Mouse (Mus musculus): ENCODE data around the gene Klf13.

The Klf13 gene

DNA sequence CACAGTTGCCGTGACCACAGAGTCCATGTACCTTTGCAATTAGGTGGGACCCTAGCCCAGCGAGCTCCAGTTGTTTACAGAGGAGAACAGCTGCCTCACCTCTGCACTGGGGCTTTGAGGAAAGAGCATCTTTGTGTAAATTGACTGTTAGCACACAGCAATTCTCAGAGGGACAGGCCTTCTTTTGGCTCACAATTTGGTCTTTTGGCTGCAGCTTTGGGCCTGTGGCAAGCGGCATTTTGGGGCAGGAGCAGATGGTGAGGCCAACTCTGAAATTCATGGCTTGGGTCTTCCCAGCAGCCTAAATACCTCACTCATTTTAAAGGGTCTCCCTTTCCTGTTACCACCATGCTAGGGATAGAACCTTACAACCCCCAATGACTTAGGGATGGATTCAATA lies 10.5 kb upstream of the Klf13 start:
- no peak for DNase-seq (ENCODE audit: low spot score)

DNA sequence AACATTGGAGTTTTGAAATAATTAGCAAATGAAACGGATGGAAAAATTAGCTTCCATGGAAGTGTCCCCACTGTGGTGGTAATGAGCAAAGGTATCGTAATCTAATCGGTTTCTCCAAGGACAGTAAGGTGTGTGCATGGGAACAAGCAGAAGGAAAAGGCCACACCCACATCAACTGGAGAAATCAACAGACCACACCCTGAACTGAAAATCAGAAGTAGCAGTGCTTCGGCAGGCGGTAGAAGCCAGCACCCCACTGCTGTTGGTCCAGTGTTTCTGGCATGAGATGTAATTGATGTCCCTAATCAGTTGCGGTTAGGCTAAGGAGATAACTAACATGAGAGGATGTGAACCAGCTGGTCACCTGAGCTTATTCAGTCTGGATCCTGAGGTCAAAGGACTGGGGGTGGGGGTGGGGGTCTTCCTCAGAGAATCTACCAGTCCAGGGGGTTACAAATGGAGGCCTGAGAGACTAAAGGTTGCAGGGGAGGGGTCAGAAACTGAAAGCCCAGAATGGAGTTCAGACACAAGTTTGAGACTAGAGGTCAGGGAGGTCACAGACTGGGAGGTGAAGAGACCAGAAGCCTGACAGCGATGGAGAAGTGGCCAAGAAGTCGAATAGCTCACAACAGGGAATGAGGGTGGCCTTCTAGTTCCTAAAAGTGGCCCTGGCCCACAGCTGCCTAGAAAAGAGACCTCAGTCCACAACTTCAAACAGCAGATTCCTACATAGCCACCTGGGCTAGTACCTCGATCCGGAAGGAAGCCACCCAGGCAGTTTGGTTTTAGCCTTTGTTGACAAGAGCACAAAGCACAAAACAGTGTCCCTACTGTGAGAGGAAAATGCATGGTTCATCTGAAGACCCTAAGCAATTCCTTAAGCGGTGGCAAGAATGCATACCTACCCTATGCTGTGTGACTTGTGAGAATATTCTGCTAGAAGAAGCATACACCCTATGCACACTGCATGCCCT lies 9.1 kb upstream of the Klf13 start:
- no peak for DNase-seq (ENCODE audit: low spot score)

DNA sequence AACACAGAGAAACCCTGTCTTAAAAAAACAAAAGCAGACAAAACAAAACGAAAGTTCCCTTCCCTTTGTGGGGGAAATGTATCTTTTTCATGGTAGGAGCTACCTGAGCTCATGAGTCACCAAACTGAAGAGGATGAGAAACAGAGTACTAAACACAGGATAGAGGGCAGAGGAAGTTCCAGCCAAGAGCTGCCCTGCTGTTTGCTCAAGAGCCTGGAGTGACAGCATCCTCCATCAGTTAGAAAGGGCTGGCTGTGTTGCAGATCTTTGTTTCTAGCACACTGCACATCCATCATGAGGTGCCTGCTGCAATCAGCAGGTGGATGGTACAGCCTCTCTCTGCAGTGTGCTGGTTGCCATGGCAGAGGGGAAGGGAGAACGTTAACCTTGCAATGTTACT lies 5.2 kb upstream of the Klf13 start:
- DNase-seq (ENCODE audit: low spot score) = no peak

DNA sequence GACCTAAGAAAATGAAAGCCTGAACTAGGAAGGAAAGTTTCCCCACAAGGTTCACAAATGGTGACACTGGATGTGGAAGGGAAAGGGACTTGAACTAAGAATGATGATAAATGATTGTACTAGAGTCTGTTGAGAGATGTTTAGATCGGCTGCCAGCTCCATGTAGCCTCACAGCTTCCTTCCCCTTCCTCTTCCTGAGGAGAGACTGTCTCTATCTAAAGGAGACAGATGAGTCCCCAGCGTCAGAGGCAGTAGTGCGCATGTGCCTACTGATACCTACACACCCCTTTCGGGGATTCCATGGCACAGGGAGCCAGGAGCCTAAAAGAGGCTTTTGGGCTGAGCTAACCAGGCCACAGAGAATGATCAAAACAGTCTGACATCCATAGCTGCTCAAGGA lies 2.8 kb upstream of the Klf13 start:
- DNase-seq (ENCODE audit: low spot score) = no peak

DNA sequence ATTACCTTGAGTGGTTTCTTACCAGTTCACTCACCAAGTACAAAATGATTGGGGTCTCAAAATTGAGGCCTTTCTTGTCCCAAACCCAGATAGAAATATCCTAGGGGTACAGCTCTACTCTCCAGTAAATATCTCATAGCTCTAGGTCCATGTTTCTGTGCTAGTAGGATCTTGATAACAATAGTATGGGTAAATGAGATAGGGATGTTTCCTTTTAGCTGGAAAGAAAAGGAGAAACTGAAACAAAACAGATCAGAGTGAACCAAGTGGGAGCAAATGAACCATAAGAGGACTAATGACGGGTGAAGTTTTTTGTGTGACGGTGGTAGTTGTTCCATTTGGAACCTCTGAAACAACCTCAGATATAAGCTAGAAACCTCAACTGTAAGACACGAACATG lies 2.3 kb upstream of the Klf13 start:
- DNase-seq (ENCODE audit: low spot score) = no peak

DNA sequence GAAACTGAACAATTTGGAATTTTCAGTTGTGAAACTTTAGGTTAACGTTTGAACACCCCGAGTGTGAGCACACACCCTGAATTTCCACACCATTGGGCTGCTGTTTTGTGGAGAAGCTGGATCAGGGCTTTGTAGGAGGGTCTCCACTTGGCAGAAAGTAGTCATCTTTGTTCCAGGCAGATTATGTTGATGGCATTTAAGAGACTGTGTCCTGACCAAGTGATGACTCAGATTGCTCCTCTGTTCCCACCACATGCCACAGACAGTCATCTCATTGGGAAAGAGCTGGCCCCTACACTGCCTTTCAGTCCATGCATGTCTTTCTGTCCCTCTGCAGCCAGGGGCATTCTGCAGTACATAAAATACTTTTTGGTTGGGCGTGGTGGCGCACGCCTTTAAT lies 1.6 kb upstream of the Klf13 start:
- no peak for DNase-seq (ENCODE audit: low spot score)

DNA sequence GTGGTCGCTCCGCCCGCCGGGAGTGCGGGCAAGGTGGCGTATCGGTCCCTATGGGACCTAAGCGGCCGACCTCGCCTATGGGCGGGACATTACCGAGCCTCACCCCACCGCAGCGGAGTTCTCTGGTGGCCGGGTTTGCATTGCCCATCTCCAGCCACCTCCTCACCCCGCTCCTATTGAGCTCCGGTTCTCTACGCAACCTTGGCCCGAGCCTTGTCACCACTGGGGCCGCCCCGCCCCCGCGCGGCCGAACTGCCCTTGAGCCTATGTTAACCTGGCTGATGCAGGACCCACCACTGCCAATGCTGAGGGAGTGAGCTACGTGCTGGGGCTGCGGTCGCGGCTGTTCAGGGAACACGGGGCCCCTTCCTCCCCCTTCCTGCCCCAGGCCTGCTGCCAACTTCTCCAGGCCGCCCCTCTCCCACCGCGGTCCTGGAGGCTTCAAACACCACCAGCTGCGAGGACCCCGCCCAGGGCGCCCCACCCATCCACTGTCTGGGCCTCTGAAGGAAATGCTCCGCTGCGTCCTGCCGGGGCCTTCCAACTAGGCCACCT lies 759 bp upstream of the Klf13 start:
- DNase-seq (ENCODE audit: low spot score) = peak; percentile 81

DNA sequence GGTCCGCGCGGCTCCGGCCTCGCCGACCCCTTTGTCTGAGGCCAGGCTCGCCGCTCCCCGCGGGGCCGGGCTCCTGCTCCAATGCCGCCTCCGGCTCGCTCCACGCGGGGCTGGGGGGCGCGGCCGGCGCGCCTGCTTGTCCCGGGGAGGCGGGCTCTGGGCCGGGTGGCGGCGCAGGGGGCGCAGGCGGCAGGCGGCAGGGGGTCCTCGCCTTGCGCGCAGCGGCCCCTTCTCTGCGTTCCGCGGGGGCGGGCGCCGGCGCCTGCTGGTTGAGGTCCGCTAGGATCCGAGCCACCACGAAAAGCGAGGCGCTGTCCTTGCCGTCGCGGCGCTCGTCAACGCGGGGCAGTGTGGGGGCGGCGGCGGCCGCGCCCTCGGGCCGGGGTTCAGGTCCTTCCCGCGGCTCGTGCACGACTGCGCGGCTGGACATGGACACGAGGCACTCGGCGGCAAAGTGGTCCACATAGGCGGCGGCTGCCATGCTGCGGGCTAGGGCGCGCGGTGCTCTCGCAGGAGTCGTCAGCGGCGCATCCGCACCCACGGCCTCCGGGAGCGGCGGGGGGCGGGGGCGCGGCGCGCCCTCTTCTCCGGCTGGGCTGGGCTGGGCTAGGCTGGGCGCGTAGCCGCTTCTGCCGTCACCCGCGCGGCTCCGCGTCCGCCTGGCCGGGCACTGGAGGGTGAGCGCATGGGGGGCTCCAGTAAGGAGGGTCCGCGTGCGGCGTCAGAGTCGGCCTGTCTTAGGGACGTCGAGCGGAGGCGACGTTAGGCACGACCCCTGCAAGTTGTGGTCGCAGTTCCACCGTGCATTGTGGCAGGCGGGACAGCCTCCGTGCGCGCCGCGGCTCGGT lies 425 bp downstream of the Klf13 start:
- no peak for DNase-seq (ENCODE audit: low spot score)

DNA sequence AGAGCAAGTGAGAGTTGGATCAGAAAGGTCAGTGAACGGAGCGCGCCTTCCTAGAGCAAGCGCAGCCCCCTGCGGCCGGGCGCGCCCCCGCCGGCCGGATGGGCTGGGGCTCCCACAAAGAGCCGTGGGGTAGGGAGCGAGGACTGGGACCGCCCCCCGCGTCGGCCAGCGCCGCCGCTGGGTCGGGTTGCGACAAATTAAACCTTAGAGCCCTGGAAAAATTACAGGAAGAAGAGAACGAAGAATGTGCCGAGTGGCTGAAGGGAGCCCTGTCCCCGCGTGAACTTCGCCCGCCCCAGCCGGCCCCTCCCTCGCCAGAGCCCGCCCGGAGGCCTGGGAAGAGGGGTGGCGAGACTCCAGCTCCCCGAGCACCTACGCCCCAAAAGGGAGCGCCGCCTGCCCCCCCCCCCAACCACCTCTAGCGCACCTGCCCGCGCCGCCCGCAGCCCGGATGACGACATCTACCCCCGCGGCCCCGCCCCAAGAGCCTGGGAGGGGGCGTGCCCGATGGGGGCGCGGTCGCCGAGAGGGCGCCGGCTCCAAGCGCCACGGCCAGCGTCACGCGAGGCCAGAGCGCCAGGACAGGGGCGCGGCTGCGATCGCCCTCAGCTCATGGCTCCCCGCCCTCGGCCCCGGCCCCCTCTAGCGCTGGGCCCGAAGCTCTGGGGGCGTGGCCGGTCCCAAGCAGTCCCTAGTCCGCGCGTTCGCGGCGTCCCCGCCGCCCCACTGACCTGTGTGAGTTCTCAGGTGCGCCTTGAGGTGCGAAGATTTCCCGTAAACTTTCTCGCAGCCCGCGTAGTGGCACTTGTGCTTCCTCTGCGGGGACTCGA lies 1.3 kb downstream of the Klf13 start:
- peak; percentile 85 for DNase-seq (ENCODE audit: low spot score)

DNA sequence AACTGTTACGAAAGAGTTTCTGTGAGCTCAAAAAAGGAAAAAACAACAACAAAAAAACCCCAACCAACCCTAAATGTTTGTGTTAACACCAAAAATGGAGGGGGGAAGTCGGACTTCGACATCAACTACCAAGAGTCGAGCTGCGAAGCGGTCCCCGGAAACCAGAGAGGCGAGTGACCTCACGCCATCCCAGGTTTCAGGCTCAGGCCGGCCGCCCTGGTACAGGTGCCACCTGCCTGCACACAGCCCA lies 1.8 kb downstream of the Klf13 start:
- DNase-seq (ENCODE audit: low spot score) = no peak

DNA sequence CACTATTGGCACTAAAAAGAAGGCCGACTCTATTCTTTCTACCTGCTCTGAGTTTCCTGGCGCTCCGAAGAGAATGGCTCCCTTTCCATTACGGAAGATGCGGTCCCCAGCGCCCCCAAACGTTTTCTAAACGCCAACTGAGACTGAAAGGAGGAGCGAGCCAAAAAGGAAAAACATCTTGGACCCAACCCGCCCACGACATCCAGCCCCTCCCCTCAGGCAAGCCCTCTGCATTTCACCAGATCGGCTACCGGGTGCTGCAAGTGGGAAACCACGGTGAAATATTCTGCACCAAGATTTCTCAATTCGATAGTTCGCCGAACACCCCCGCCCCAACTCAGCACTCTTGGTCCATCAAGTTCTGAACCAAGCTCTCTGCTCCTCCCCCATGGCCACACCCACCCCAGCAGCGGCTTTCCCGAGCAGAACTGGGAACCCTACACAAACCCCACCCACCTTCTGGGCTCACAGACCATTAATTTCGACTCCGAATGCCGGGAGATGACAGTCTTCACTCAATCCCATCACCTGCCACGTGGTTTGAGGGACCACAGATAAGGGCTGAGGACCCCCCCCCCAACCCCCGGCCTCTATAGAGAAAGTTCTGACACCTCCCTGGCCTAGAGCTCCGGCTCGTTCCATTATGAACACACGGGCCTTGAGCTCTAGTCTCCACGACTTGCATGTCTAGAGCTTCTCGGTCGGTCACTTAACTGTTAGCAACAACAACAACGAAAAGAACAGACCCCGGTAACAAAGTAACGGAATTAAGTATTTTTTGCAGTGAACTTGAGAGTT lies 2.3 kb downstream of the Klf13 start:
- DNase-seq (ENCODE audit: low spot score) = peak; percentile 76

DNA sequence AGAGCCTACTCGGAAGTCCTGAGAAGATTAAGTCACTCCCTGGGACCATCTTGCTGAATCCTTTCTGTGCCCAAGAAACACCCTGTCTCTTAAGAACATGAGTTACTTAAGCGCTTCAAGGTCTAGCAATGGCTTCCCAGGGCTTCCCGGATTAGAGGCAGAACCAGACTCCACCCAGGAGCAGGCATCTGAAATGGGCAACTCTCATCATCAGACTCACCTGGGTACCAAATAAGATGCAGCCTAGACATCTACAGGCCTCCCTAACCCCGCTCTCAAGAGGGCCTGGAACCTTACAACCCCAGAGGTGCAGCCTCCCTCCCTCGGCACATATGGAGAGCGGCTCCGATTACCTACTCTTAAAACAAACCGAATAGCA lies 2.9 kb downstream of the Klf13 start:
- DNase-seq (ENCODE audit: low spot score) = no peak

DNA sequence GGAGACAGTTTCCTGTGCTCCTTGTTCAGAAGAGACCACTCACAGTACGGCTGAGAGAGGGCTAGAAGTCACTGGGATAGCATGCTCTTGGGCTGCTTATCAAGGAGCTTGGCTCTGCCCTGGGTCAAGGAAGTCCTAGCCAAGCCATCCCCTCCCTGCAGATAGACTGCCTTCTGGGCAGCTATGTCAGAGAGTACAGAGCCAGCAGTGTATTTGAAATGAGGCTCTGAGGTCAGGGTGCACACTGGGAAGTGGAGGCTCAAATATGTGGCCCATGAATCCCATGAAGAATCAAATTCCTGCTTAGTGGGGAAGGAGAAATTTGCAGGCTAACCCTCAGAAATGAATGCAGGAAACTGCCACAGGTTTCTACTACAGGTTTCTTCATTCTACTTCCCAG lies 4.2 kb downstream of the Klf13 start:
- no peak for DNase-seq (ENCODE audit: low spot score)

DNA sequence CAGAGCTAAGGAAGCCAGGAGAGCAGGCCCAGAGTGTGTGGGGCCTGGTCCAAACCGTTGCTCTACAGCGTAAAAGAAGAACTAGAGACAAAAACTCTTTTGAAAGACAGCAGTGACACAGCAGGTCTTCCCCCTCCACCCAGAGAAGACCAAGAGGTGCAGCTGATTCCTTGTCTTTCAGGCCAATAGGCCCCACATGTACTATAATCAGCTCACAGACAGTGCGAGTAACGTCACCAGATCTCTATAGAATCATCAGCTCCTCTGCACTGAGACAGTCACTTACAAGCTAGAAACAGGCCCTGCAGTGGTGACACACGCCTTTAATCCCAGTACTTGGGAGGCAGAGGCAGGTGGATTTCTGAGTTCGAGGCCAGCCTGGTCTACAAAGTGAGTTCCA lies 4.8 kb downstream of the Klf13 start:
- no peak for DNase-seq (ENCODE audit: low spot score)

DNA sequence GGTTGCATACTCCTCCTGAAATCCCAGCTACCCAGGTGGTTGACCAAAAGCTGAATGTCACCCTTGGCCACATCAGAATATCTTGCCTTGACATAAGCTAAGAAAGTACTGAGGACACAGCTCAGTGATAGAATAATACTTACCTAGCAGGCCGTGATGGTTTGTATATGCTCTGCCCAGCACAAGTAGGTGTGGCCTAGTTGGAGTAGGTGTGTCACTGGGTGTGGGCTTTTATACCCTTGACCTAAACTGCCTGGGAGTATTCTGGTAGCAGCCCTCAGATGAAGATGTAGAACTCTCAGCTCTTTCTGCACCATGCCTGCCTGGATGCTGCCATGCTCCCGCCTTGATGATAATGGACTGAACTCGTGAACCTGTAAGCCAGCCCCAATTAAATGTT lies 6.3 kb downstream of the Klf13 start:
- DNase-seq (ENCODE audit: low spot score) = no peak

DNA sequence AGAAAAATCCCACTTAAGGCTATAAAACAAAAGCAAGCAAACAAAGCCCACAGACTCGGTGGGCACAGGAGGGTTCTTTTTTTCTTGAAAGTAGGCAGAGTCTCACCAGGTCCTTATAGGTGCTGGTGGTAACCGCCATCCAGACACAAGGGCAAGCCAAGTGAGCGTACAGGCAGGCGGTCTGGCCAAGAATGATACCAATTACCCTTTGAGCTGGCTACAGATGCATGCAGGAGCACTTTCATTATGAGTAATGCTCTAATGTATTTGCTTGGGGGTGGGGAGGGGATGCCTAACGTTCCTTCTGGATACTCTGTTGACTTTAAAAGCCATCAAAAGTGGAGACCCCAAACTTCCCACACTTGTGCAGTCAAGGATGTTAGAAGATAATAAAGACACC lies 7.9 kb downstream of the Klf13 start:
- no peak for DNase-seq (ENCODE audit: low spot score)

DNA sequence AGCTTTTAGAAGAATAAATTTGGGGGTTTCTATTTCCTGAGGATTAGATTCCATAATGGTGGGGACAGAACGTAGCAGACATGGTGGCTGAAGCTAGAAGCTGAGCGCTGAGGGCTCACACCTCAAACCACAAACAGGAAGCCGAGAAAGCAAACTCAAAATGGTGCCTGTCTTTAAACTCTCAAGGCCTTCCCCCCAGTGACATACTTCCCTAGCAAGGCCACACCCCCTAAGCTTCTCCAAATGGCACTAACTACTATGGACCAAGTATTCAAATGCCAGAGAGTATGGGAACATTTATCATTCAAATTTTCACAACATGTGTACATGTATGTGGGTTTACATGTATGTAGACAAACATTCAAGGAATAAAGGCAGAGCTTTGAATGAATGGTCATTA lies 8.6 kb downstream of the Klf13 start:
- DNase-seq (ENCODE audit: low spot score) = no peak

DNA sequence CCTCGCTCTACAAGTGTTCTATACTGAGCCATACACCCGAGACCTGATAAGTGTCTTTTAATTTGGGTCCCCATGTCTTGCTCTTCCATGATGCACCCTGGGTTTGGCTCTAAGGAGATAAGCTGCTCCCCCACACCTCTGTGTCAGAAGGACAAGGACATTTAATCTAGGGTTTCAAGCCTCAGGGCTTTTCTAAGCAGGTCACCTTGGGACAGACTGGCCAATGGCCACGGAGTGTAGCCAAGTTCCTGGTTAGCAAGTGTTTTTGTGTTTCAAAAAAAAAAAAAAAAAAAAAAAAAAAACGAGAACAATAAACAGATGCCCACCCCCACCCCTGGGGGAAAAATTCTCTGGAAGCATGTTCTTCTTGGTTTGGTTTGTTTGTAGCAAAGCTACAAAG lies 9.6 kb downstream of the Klf13 start:
- DNase-seq (ENCODE audit: low spot score) = no peak

DNA sequence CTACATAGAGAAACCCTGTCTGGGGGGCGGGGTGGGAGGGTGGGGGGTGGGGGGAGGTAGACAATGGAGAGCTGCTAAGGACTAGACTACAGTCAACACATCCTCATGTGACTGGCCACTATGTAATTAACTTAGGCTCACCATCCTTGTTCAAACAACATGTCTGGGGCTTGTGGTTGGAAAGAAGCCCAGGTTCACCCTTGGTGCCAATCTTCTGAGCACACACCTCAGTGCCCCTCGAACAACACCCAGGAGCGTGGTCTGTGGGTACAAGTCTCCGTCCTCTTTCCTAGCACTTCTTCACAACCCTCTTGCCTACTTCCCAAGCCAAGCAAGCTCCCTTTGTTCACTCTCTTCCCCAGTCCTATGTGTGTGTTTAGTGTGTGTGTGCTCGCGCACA lies 11.6 kb downstream of the Klf13 start:
- DNase-seq (ENCODE audit: low spot score) = no peak

DNA sequence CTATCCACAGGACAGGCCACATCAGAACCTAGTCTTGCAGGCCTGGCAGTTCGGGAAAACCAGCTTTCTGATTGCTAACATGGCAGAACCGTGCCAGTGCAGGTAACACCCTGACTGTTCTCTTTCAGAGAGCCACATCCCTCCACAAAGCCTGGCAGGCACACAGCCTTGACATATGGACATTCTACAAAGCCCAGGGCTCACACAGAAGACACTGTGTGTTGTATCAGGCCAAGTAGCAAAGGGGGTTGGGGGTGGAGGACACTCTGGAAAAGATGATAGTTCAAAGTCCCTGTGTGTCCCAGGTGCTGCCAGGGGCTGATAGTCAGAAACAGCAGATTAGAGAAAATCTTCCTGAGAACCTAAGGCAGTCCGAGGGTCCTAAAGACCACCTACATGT lies 12.2 kb downstream of the Klf13 start:
- no peak for DNase-seq (ENCODE audit: low spot score)

Data from yolk sac, embryonic 10.5 days (tissue).